9 mouse cellular contexts compared by ENCODE assay signal in the genomic region with DNA sequence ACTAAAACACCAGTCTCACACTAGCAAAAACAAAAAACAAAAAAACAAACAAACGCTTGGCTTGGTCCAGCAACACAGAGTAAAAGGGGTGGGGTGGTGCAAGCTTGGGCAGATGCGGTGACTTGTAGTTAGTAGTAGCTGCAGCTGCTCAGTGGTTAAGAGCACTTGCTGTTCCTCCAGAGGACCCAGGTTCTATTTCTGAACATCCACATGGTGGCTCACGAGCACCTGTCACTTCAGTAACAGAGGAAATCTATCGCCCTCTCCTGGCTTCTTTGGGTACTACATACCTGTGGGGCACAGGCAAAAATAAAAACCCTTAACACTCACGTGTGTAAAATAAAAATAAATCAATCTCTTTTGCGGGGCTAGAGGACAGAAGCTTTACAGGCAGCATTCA. TPM values are rescaled to one million over a fixed set of nuclear protein-coding genes. Genes with fewer than 3 reads are reported as not detected.
DNase-seq lines count a peak whose midpoint lies in the region; ATAC-seq lines count a peak whose summit lies in the region.
"Had no signal": no experiment of that assay in that cellular context is flagged by ENCODE, and none has a peak within 500 bp of the region (broad histone marks: within the 10 kb centered on the region; RNA-seq: fewer than 3 reads in every experiment).

No protein-coding gene starts in this region.

- no peaks in the 10 kb centered on the region for H3K27me3 ChIP-seq in midbrain, embryonic 10.5 days (ENCODE audit: low read depth, poor library complexity, severe bottlenecking)
- H3K27me3 ChIP-seq in midbrain, embryonic 13.5 days, result no peaks in the 10 kb centered on the region
- H3K27me3 ChIP-seq in limb, embryonic 11.5 days (ENCODE audit: control insufficient read depth, insufficient read depth, low read length), result no peaks in the 10 kb centered on the region
- H3K27me3 ChIP-seq: hindbrain, embryonic 15.5 days had no signal

- WGBS in midbrain, embryonic 10.5 days, result 41% methylated on average over 6 of the region's 6 CpGs
- WGBS in midbrain, embryonic 13.5 days, result 50% methylated on average over 6 of the region's 6 CpGs
- WGBS in limb, embryonic 11.5 days, result 45% methylated on average over 6 of the region's 6 CpGs

- no peak overlapping the region for H3K27ac ChIP-seq in midbrain, embryonic 10.5 days (replicated peaks)
- H3K27ac ChIP-seq in midbrain, embryonic 13.5 days, result no peak overlapping the region
- no peak overlapping the region for H3K27ac ChIP-seq in limb, embryonic 11.5 days (replicated peaks; ENCODE audit: low read depth, low read length)
- H3K27ac ChIP-seq: hindbrain, embryonic 15.5 days had no signal

- no peak overlapping the region for H3K9ac ChIP-seq in midbrain, embryonic 13.5 days (replicated peaks)
- no peak overlapping the region for H3K9ac ChIP-seq in limb, embryonic 11.5 days (ENCODE audit: low read length)
- H3K9ac ChIP-seq: hindbrain, embryonic 15.5 days had no signal

- H3K4me3 ChIP-seq in midbrain, embryonic 10.5 days, result no peak overlapping the region
- H3K4me3 ChIP-seq in midbrain, embryonic 13.5 days (replicated peaks), result no peak overlapping the region
- no peak overlapping the region for H3K4me3 ChIP-seq in limb, embryonic 11.5 days (ENCODE audit: low read depth, low read length)
- H3K4me3 ChIP-seq: hindbrain, embryonic 15.5 days had no signal

- H3K36me3 ChIP-seq in midbrain, embryonic 10.5 days, result no peaks in the 10 kb centered on the region
- no peaks in the 10 kb centered on the region for H3K36me3 ChIP-seq in midbrain, embryonic 13.5 days
- peaks cover 6% of the 10 kb centered on the region; the same call in 1 of the 2 replicates for H3K36me3 ChIP-seq in limb, embryonic 11.5 days (ENCODE audit: control insufficient read depth, insufficient read depth, low read length)
- H3K36me3 ChIP-seq: hindbrain, embryonic 15.5 days had no signal

- ATAC-seq in midbrain, embryonic 13.5 days, result no peak
- ATAC-seq in limb, embryonic 11.5 days (ENCODE audit: insufficient number of reproducible peaks, low FRiP score, low TSS enrichment, low read depth), result no peak

- H3K4me1 ChIP-seq in midbrain, embryonic 10.5 days, result 0 out of 2 replicates have a peak, but pooled peaks cover 5% of the 10 kb centered on the region
- no peaks in the 10 kb centered on the region for H3K4me1 ChIP-seq in midbrain, embryonic 13.5 days (replicated peaks)
- peaks cover 4% of the 10 kb centered on the region; the same call in 1 of the 2 replicates for H3K4me1 ChIP-seq in limb, embryonic 11.5 days (ENCODE audit: control insufficient read depth, insufficient read depth, low read length)
- H3K4me1 ChIP-seq: hindbrain, embryonic 15.5 days had no signal

- no peaks in the 10 kb centered on the region for H3K9me3 ChIP-seq in midbrain, embryonic 10.5 days (replicated peaks)
- no peaks in the 10 kb centered on the region for H3K9me3 ChIP-seq in midbrain, embryonic 13.5 days
- no peaks in the 10 kb centered on the region for H3K9me3 ChIP-seq in limb, embryonic 11.5 days (ENCODE audit: control insufficient read depth, low read length)
- H3K9me3 ChIP-seq: hindbrain, embryonic 15.5 days had no signal

- H3K4me2 ChIP-seq in midbrain, embryonic 13.5 days (replicated peaks), result no peak overlapping the region
- H3K4me2 ChIP-seq in limb, embryonic 11.5 days (ENCODE audit: low read depth, severe bottlenecking), result no peak overlapping the region
- H3K4me2 ChIP-seq: hindbrain, embryonic 15.5 days had no signal

- DNase-seq in midbrain, embryonic 10.5 days (ENCODE audit: low spot score), result peak; percentile 43
- DNase-seq in Muller cell, postnatal 12 days (ENCODE audit: inconsistent ontology term), result peak; percentile 40
- peak; percentile 24 for DNase-seq in cerebellum, adult 8-10 months
- DNase-seq in induced T-regulatory cell, adult 2 months (ENCODE audit: low read depth), result peak; percentile 81
- DNase-seq in limb, embryonic 11.5 days (ENCODE audit: low spot score), result peak; percentile 79
- peak; percentile 47 for DNase-seq in right cerebral cortex, postnatal 14 days

RNA-seq across cellular contexts. Expression of gene Cdh3, which starts 23.8 kb away (rescaled TPM):
- polyA plus RNA-seq in midbrain, embryonic 10.5 days (2016; fragmentation: Nextera tagmentation; extraction: Ambion mirVana), result 2.4 and 3.6 TPM in 2 replicates
- polyA plus RNA-seq in midbrain, embryonic 13.5 days (2015; fragmentation: Nextera tagmentation; extraction: Ambion mirVana), result 0.28 and 0.46 TPM in 2 replicates
- polyA plus RNA-seq in limb, embryonic 11.5 days (2014; fragmentation: Nextera tagmentation; extraction: Ambion mirVana), result 28.5 and 40.7 TPM in 2 replicates

RNA-seq across cellular contexts. Expression of gene 6030452D12Rik, which starts 34.1 kb away (rescaled TPM):
- not detected in 2 replicates for polyA plus RNA-seq in midbrain, embryonic 10.5 days (2016; fragmentation: Nextera tagmentation; extraction: Ambion mirVana)
- polyA plus RNA-seq in midbrain, embryonic 13.5 days (2015; fragmentation: Nextera tagmentation; extraction: Ambion mirVana), result not detected in 2 replicates
- not detected in 2 replicates for polyA plus RNA-seq in limb, embryonic 11.5 days (2014; fragmentation: Nextera tagmentation; extraction: Ambion mirVana)
- polyA plus RNA-seq: hindbrain, embryonic 15.5 days; stomach, embryonic 14.5 days had no signal

RNA-seq across cellular contexts. Expression of gene Gm10073, which starts 38.8 kb away (rescaled TPM):
- 5.7 and 7.1 TPM in 2 replicates for polyA plus RNA-seq in midbrain, embryonic 10.5 days (2016; fragmentation: Nextera tagmentation; extraction: Ambion mirVana)
- 7.6 and 9.2 TPM in 2 replicates for polyA plus RNA-seq in midbrain, embryonic 13.5 days (2015; fragmentation: Nextera tagmentation; extraction: Ambion mirVana)
- 4.4 and 5.7 TPM in 2 replicates for polyA plus RNA-seq in limb, embryonic 11.5 days (2014; fragmentation: Nextera tagmentation; extraction: Ambion mirVana)

Comparison
In these comparisons a context has a peak if more than half of its experiments do, and no peak if none do; other contexts are left out.
1. DNase-seq: peak in every context shown above with its lines; median percentile 81 in induced T-regulatory cell, adult 2 months; 79 in limb, embryonic 11.5 days; 47 in right cerebral cortex, postnatal 14 days; 43 in midbrain, embryonic 10.5 days; 40 in Muller cell, postnatal 12 days; 24 in cerebellum, adult 8-10 months.